Mouse (Mus musculus) liver, embryonic 14.5 days (tissue): ENCODE results near the gene Gm42417.

ENCODE experiments used
- CTCF ChIP-seq: IDR thresholded peaks from 2 replicates; pipeline ENCODE4 v1.5.1; 2016; ENCODE audit warnings: antibody characterized with exemption, low read depth, control low read depth
- EP300 ChIP-seq: IDR thresholded peaks from 2 replicates; pipeline ENCODE4 v1.6.1; 2016; ENCODE audit warnings: antibody characterized with exemption, low read depth

- no peak for TF ChIP-seq CTCF
- TF ChIP-seq EP300, result no peak
Observed at GRCm38 (mm10) chr1:36526903-36527302, 12.3 kb downstream of the Gm42417 start.
